Mouse (Mus musculus) embryonic facial prominence, embryonic 11.5 days (tissue): ENCODE measurements around the gene Rnaseh2b. TPM values are rescaled to one million over a fixed set of nuclear protein-coding genes. Genes with fewer than 3 reads are reported as not detected.

Source experiments
- ATAC-seq: fragments of 200-750 bp; cut with Nextera tagmentation; replicated peaks from 2 replicates; pipeline ENCODE4 v1.8.0; 2017; ENCODE audit warnings: low read depth; ENCODE audit not compliant: insufficient number of reproducible peaks, low FRiP score, low TSS enrichment
- DNase-seq: peaks from one replicate; pipeline ENCODE4 v3.0.0-alpha.2; 2015; ENCODE audit warnings: low spot score
- H3K27ac ChIP-seq: fragments of 300-500 bp; sonication (generic); replicated peaks from 2 replicates; pipeline ENCODE4 v1.5.1; 2014; ENCODE audit warnings: mild to moderate bottlenecking, low read depth, low read length, control low read depth
- H3K27me3 ChIP-seq: fragments of 300-500 bp; sonication (generic); 2 replicates; pipeline ENCODE4 v1.6.1; 2014; ENCODE audit warnings: mild to moderate bottlenecking, low read length, moderate library complexity, mixed read lengths; ENCODE audit not compliant: control insufficient read depth, insufficient read depth
- H3K36me3 ChIP-seq: fragments of 300-500 bp; sonication (generic); replicated peaks from 2 replicates; pipeline ENCODE4 v1.6.1; 2014; ENCODE audit warnings: low read depth, mild to moderate bottlenecking, low read length, moderate library complexity, mixed read lengths; ENCODE audit not compliant: control insufficient read depth, insufficient read depth
- H3K4me1 ChIP-seq: fragments of 300-500 bp; sonication (generic); 2 replicates; pipeline ENCODE4 v1.6.1; 2014; ENCODE audit warnings: low read length, mixed read lengths; ENCODE audit not compliant: control insufficient read depth, insufficient read depth
- H3K4me2 ChIP-seq: fragments of 300-500 bp; sonication (generic); 2 replicates; pipeline ENCODE4 v1.6.1; 2014; ENCODE audit warnings: low read depth, mild to moderate bottlenecking, control low read depth, low read length, moderate library complexity
- H3K4me3 ChIP-seq: fragments of 300-500 bp; sonication (generic); 2 replicates; pipeline ENCODE4 v1.5.1; 2014; ENCODE audit warnings: low read depth, low read length, control low read depth
- H3K9ac ChIP-seq: fragments of 300-500 bp; sonication (generic); replicated peaks from 2 replicates; pipeline ENCODE4 v1.6.1; 2014; ENCODE audit warnings: mild to moderate bottlenecking, control low read depth, low read length
- H3K9me3 ChIP-seq: fragments of 300-500 bp; sonication (generic); replicated peaks from 2 replicates; pipeline ENCODE4 v1.6.1; 2016; ENCODE audit warnings: mild to moderate bottlenecking, low read length, inconsistent platforms, mixed read lengths; ENCODE audit not compliant: control insufficient read depth
- WGBS: fragments of 180-500 bp; shearing (Covaris S2); extraction: QIAGEN DNeasy Blood & Tissue Kit; methylation state at CpG from one replicate; pipeline ENCODE4 v1.1.7; 2014; 5-methylcytosine and 5-hydroxymethylcytosine counted together
- polyA plus RNA-seq: library from polyadenylated mRNA; unstranded; fragments of >200 nt; fragmentation: Nextera tagmentation; extraction: Ambion mirVana; gene quantifications from 2 replicates; pipeline ENCODE4 v1.2.1, GENCODE M21; 2014

Gene Rnaseh2b
- polyA plus RNA-seq, 1 experiment from 2014 or later, result 72.0 TPM

DNA sequence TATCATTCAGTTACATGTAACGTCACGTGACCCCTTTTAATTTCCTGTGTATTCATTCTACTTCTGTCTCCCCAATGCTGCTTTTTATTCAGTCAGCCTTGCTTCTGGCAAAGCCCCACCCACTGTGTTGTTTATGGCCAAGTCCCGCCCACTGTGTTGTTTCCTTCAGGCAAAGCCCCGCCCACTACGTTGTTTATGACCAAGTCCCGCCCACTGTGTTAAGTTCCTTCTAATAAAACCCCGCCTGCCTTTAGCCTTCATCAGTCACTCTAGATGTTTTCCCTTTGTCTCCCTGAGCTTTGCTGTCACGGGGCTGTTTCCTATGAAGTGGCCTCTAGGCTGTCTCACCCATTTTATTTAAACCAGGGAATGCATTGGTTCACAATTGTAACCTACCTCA, 38.0 kb upstream of the Rnaseh2b start:
- no peaks in the 10 kb centered on the region for H3K27me3 ChIP-seq
- DNase-seq (no peak), ATAC-seq (no peak)
- no peak overlapping the region for H3K4me2 ChIP-seq
- no peak overlapping the region for H3K4me3 ChIP-seq
- no peaks in the 10 kb centered on the region for H3K36me3 ChIP-seq
- no peak overlapping the region for H3K27ac ChIP-seq
- H3K9ac ChIP-seq, result no peak overlapping the region
- H3K4me1 ChIP-seq, result no peaks in the 10 kb centered on the region
- H3K9me3 ChIP-seq, result no peaks in the 10 kb centered on the region
- WGBS, result 71% methylated on average over 8 of the region's 8 CpGs

DNA sequence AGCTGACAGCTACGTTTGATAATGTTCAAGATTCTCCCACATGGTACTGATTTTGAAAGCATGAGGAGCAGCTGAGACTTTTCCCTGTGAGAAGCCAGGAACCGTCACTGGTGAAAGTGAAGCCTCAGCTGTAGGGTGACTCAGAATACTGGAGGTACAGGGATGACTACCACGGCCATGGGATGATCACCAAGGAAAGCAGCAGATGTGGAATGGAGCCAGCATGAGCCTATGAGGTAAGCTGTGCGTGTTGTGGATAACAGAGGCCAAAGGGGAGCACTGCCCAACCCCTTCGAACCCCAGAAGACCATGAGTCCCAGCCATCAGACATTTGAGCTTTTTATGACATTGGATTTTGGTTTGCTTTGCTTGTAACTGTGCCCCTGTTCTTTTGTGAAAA, 36.3 kb upstream of the Rnaseh2b start:
- Histone ChIP-seq H3K9ac (no peak overlapping the region), H3K4me1 (no peaks in the 10 kb centered on the region), H3K27ac (no peak overlapping the region), H3K9me3 (no peaks in the 10 kb centered on the region), H3K4me3 (no peak overlapping the region), H3K36me3 (no peaks in the 10 kb centered on the region), H3K27me3 (no peaks in the 10 kb centered on the region), H3K4me2 (no peak overlapping the region)
- WGBS, result 76% methylated on average over 5 of the region's 5 CpGs
- no peak for DNase-seq
- no peak for ATAC-seq

DNA sequence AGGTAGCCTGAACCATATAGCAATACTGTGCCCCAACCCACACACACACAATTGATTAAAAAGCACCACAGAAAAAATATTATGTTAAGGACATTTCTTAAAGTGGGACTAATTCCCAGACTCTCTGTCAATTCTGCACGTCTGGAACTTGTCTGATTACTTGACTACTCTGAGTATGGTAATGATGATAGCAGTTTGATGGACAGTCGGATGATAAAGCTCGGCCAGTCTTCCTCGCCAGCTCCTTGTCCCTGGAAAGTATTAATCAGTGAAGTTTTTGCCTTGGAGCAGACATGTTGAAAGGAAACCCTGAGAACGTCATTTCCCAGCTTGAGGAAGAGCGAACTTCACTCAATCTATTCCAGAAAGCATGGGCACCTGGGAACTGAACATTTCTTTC, 34.3 kb upstream of the Rnaseh2b start:
- ATAC-seq, result no peak
- WGBS, result 59% methylated on average over 6 of the region's 6 CpGs
- no peaks in the 10 kb centered on the region for H3K9me3 ChIP-seq
- no peak overlapping the region for H3K9ac ChIP-seq
- H3K4me3 ChIP-seq, result no peak overlapping the region
- no peaks in the 10 kb centered on the region for H3K4me1 ChIP-seq
- DNase-seq, result no peak
- no peak overlapping the region for H3K4me2 ChIP-seq
- no peaks in the 10 kb centered on the region for H3K27me3 ChIP-seq
- no peaks in the 10 kb centered on the region for H3K36me3 ChIP-seq
- no peak overlapping the region for H3K27ac ChIP-seq

DNA sequence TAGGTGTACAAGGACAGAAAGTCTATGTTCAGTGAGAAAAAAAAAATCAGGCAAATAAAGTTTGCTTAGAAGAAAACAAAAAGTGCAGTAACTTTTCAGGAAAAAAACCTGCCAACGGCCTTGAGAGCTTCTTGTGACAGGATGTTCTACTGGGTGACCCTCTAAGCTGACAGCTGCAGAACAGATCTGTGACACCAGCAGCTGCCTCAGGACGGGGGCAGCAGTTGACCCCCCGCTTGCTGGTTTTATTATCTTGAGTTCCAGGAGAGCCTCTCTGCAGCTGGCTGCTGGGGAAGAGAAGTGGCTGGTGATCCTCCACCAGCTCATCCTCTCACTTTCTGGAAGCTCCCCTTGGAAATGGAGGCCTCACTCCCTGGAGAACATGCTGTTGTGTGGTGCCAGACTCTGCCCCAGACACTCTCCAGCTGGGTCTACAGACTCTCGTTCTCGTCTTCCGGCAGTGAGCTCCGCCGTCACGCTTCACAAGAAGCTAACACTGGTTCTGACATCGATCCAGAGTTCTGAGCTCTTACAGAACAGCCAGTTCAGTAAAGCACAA, 33.3 kb upstream of the Rnaseh2b start:
- DNase-seq, result no peak
- no peaks in the 10 kb centered on the region for H3K27me3 ChIP-seq
- no peak overlapping the region for H3K9ac ChIP-seq
- H3K9me3 ChIP-seq, result no peaks in the 10 kb centered on the region
- no peaks in the 10 kb centered on the region for H3K4me1 ChIP-seq
- H3K4me2 ChIP-seq, result no peak overlapping the region
- H3K4me3 ChIP-seq, result no peak overlapping the region
- no peaks in the 10 kb centered on the region for H3K36me3 ChIP-seq
- 70% methylated on average over 10 of the region's 10 CpGs for WGBS
- H3K27ac ChIP-seq, result peak overlapping the region; percentile 13; the same call in 1 of the 2 replicates
- ATAC-seq, result no peak

DNA sequence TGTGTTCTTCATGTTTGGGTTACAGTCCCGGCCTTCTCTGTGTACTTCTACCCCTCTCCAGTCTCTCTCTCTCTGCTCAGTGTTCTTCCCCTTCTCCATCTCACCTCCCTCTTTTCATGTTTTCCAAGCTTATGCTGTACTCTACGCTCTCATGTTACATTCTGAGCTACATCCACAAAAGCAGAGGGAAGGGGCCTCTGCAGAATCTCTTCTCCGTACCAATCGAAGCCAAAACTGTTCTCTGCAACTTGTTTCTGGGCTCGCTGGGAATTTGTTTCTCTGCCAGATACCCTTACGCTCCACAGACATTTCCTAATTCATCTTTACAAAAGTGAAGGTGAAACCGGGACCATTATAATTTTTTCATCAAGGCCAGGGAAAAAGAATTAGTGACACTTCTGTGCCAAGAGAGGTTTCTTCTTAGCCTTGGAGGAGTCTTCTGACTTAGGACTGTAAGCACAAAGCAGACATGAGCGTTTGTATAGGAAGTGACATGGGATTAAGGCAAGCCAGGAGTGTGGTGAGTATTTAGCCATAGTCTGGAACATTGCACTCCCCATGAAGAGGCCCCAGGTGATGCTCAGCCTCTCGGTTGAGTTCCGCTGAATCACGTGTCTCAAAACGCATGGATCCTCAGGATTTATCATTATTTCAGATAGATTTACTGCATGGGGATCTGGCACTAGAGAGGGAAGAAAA, 21.5 kb upstream of the Rnaseh2b start:
- Histone ChIP-seq H3K27ac (no peak overlapping the region), H3K9me3 (no peaks in the 10 kb centered on the region)
- 85% methylated on average over 12 of the region's 12 CpGs for WGBS

DNA sequence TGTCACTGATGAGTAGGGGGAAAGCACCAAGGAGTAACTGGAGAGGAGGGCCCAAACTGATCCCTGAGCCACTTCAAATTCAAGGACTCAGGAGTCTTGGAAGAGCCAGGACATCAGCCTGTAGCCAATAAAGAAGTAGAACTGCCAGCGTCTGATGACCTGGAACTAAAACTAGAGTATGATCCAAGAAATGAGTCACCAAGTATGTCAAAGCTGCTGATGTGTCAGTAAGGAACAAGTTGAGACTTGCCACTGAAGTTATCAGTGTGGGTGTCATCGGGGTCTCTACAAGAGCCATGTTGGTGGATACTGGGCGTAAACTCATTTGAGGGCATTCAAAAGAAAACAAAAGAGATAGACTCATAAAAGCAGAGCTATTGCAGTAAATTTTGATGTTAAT, 18.8 kb upstream of the Rnaseh2b start:
- H3K9me3 ChIP-seq, result no peaks in the 10 kb centered on the region
- 95% methylated on average over 3 of the region's 3 CpGs for WGBS
- H3K27me3 ChIP-seq, result no peaks in the 10 kb centered on the region
- no peak overlapping the region for H3K27ac ChIP-seq
- no peaks in the 10 kb centered on the region for H3K36me3 ChIP-seq
- no peak for DNase-seq
- no peak overlapping the region for H3K4me3 ChIP-seq
- no peaks in the 10 kb centered on the region for H3K4me1 ChIP-seq
- ATAC-seq, result no peak
- H3K9ac ChIP-seq, result no peak overlapping the region
- no peak overlapping the region for H3K4me2 ChIP-seq

More for the DNA sequence above, 21.5 kb upstream of the Rnaseh2b start:
- no peak overlapping the region for H3K4me3 ChIP-seq
- ATAC-seq, result no peak
- no peaks in the 10 kb centered on the region for H3K36me3 ChIP-seq
- DNase-seq, result no peak
- no peak overlapping the region for H3K4me2 ChIP-seq
- no peaks in the 10 kb centered on the region for H3K4me1 ChIP-seq
- no peak overlapping the region for H3K9ac ChIP-seq
- no peaks in the 10 kb centered on the region for H3K27me3 ChIP-seq

DNA sequence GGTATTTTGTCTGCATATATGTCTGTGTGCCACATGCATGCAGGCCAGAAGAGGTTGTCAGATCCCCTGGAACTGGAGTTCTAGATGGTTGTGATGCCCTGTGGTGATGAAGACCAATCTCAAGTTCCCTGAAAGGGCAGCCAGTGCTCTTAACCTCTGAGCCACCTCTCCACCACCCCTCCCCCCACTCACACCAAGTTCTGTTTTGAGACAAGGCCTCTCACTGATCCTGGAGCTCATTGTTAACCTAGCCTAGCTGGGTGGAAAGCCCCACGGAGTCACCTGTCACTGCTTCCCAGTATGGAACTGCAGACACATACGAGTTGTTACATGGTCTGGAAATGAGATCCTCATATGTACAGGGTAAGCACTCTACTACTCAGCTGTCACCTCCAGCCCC, 9.4 kb upstream of the Rnaseh2b start:
- WGBS, result 75% methylated on average over 2 of the region's 2 CpGs
- no peak for DNase-seq
- no peaks in the 10 kb centered on the region for H3K4me1 ChIP-seq
- H3K27me3 ChIP-seq, result no peaks in the 10 kb centered on the region
- no peak overlapping the region for H3K4me3 ChIP-seq
- no peak overlapping the region for H3K27ac ChIP-seq
- H3K4me2 ChIP-seq, result no peak overlapping the region
- ATAC-seq, result no peak
- H3K9ac ChIP-seq, result no peak overlapping the region
- H3K36me3 ChIP-seq, result no peaks in the 10 kb centered on the region
- H3K9me3 ChIP-seq, result no peaks in the 10 kb centered on the region

DNA sequence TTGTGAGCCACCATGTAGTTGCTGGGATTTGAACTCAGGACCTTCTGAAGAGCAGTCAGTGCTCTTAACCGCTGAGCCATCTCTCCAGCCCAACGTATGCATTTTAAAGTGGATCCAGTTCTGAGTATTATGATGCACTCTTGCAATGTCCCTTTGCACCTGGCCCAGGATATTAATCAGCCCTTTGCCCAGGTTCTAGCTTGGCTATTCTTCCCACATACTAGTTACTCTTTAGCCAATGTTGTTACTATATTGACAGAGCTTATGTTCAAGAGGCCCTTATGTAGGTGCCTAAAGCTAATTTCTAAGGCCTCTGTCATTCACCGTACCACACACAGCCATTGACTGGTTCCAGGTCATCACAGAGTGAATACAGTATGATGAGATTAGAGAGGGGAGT, 3.7 kb upstream of the Rnaseh2b start:
- Histone ChIP-seq H3K27me3 (0 out of 2 replicates have a peak, but pooled peaks cover 3% of the 10 kb centered on the region), H3K9ac (no peak overlapping the region), H3K27ac (no peak overlapping the region), H3K36me3 (no peaks in the 10 kb centered on the region), H3K9me3 (no peaks in the 10 kb centered on the region), H3K4me1 (peaks cover 4% of the 10 kb centered on the region; the same call in 1 of the 2 replicates), H3K4me2 (no peak overlapping the region), H3K4me3 (no peak overlapping the region)
- WGBS, result 91% methylated on average over 3 of the region's 3 CpGs
- no peak for DNase-seq
- no peak for ATAC-seq
